Mouse (Mus musculus): Measurements from ENCODE around the gene Clmp.

GRCm38 (mm10) chr9:40730701-40731590 is 45.2 kb downstream of the Clmp start:
- TF ChIP-seq POLR2A (IDR thresholded peaks at IDR 0.05; ENCODE audit: insufficient read length, low read depth) = peak; percentile 68
- no peak for TF ChIP-seq POLR2AphosphoS2 (IDR thresholded peaks at IDR 0.05; ENCODE audit: insufficient read length, low read depth)
- TF ChIP-seq USF1 (IDR thresholded peaks at IDR 0.05; ENCODE audit: low read depth) = no peak
- TF ChIP-seq MYOG (IDR thresholded peaks at IDR 0.05; ENCODE audit: control insufficient read depth in 1 of 3, insufficient read depth in 1 of 3, insufficient read length in 2 of 3, low read depth in 2 of 3) = peak; percentile 43 to 87 (median 74)
- no peak for TF ChIP-seq E2F4 (IDR thresholded peaks at IDR 0.05; ENCODE audit: insufficient read depth)
- TF ChIP-seq MAX (IDR thresholded peaks at IDR 0.05; ENCODE audit: low read depth) = no peak
- TF ChIP-seq CEBPB (IDR thresholded peaks at IDR 0.05; ENCODE audit: insufficient read depth, poor library complexity, severe bottlenecking) = no peak

Measured in myocyte (in vitro differentiated cells).